Mouse (Mus musculus) ES-Bruce4 (cell line): Measurements from ENCODE around the gene Lpin1. TPM values are rescaled to one million over a fixed set of nuclear protein-coding genes. Genes with fewer than 3 reads are reported as not detected.

Experiments used
- H3K27ac ChIP-seq: 2 replicates; pipeline ENCODE4 v1.5.1; 2012; ENCODE audit warnings: low read length, inconsistent platforms; ENCODE audit not compliant: insufficient read depth
- H3K27me3 ChIP-seq: 2 replicates; pipeline ENCODE4 v1.6.1; 2012; ENCODE audit warnings: mild to moderate bottlenecking, low read length, inconsistent platforms; ENCODE audit not compliant: control insufficient read depth, poor library complexity, insufficient read depth, severe bottlenecking
- H3K36me3 ChIP-seq: 2 replicates; pipeline ENCODE4 v1.6.1; 2012; ENCODE audit warnings: inconsistent platforms, mild to moderate bottlenecking, low read length, moderate library complexity; ENCODE audit not compliant: control insufficient read depth, poor library complexity, insufficient read depth, severe bottlenecking
- H3K4me1 ChIP-seq: one replicate; pipeline ENCODE4 v1.8.1; 2011; ENCODE audit warnings: low read length; ENCODE audit not compliant: control insufficient read depth, insufficient read depth
- H3K4me3 ChIP-seq: 2 replicates; pipeline ENCODE4 v1.5.1; 2011; ENCODE audit warnings: low read depth, mild to moderate bottlenecking, low read length
- H3K9ac ChIP-seq: 2 replicates; pipeline ENCODE4 v1.6.1; 2012; ENCODE audit warnings: low read depth, mild to moderate bottlenecking, inconsistent platforms; ENCODE audit not compliant: poor library complexity, severe bottlenecking
- H3K9me3 ChIP-seq: replicated peaks from 2 replicates; pipeline ENCODE4 v1.6.1; 2012; ENCODE audit warnings: mild to moderate bottlenecking, low read length, inconsistent platforms; ENCODE audit not compliant: control insufficient read depth, poor library complexity, insufficient read depth, severe bottlenecking
- CTCF ChIP-seq: IDR thresholded peaks from one replicate; pipeline ENCODE4 v1.8.1; 2011; ENCODE audit warnings: low read depth, low read length
- EP300 ChIP-seq: IDR thresholded peaks from 2 replicates; pipeline ENCODE4 v1.6.1; 2011; ENCODE audit warnings: low read depth, low read length; ENCODE audit not compliant: insufficient read depth
- POLR2A ChIP-seq: IDR thresholded peaks from one replicate; pipeline ENCODE4 v1.8.1; 2011; ENCODE audit warnings: low read length; ENCODE audit not compliant: insufficient read depth
- polyA plus RNA-seq: library from polyadenylated mRNA; stranded (reverse); fragments of >200 nt; gene quantifications from 2 replicates; pipeline ENCODE4 v1.2.4, GENCODE M21; 2011; ENCODE audit warnings: low read depth; ENCODE audit not compliant: missing spikeins, insufficient read depth, insufficient read length

Gene Lpin1
- polyA plus RNA-seq, 1 experiment = 33.3 TPM

- TF ChIP-seq CTCF (no peak), POLR2A (no peak), EP300 (no peak)
- no peaks in the 10 kb centered on the region for H3K9me3 ChIP-seq
- no peaks in the 10 kb centered on the region for H3K36me3 ChIP-seq
- H3K4me3 ChIP-seq = no peak overlapping the region
- no peak overlapping the region for H3K9ac ChIP-seq
- H3K27ac ChIP-seq = no peak overlapping the region
- H3K27me3 ChIP-seq = no peaks in the 10 kb centered on the region
- H3K4me1 ChIP-seq = no peaks in the 10 kb centered on the region
Observed at GRCm38 (mm10) chr12:16605624-16606023, 5.1 kb downstream of the Lpin1 start.

- TF ChIP-seq CTCF = no peak
- no peak for TF ChIP-seq POLR2A
- no peak for TF ChIP-seq EP300
- H3K9me3 ChIP-seq = no peaks in the 10 kb centered on the region
- no peaks in the 10 kb centered on the region for H3K4me1 ChIP-seq
- H3K4me3 ChIP-seq = no peak overlapping the region
- H3K27ac ChIP-seq = no peak overlapping the region
- no peaks in the 10 kb centered on the region for H3K36me3 ChIP-seq
- H3K27me3 ChIP-seq = no peaks in the 10 kb centered on the region
- H3K9ac ChIP-seq = no peak overlapping the region
Observed at GRCm38 (mm10) chr12:16602271-16602670, 8.5 kb downstream of the Lpin1 start.

DNA sequence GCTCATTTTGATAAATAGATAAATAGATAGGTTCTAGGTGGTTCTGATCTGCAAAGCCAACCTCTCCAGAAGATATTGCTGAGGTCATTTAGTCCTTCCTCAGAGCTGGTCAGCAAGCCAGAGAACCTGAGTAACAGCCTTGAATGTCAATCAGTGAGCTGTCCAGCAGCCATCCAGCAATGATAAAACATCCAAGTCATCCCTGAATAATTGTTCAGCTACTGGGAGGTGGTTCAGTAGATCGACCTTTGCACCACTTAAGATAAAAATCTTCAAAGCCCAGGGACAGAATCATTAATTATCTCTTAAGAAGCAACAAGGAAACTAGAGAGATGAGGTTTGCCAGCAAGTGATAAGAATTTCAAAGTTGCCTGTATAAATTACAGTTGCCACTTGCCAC is 10.4 kb downstream of the Lpin1 start:
- H3K27me3 ChIP-seq = no peaks in the 10 kb centered on the region
- no peaks in the 10 kb centered on the region for H3K36me3 ChIP-seq
- no peak overlapping the region for H3K4me3 ChIP-seq
- no peaks in the 10 kb centered on the region for H3K9me3 ChIP-seq
- TF ChIP-seq POLR2A = no peak
- TF ChIP-seq EP300 = no peak
- no peak for TF ChIP-seq CTCF
- no peak overlapping the region for H3K27ac ChIP-seq
- no peaks in the 10 kb centered on the region for H3K4me1 ChIP-seq
- no peak overlapping the region for H3K9ac ChIP-seq

- Histone ChIP-seq H3K27ac (no peak overlapping the region), H3K9ac (no peak overlapping the region), H3K9me3 (no peaks in the 10 kb centered on the region), H3K4me1 (no peaks in the 10 kb centered on the region), H3K27me3 (no peaks in the 10 kb centered on the region), H3K36me3 (no peaks in the 10 kb centered on the region), H3K4me3 (no peak overlapping the region)
- no peak for TF ChIP-seq EP300
Observed at GRCm38 (mm10) chr12:16599359-16599758, 11.4 kb downstream of the Lpin1 start.

DNA sequence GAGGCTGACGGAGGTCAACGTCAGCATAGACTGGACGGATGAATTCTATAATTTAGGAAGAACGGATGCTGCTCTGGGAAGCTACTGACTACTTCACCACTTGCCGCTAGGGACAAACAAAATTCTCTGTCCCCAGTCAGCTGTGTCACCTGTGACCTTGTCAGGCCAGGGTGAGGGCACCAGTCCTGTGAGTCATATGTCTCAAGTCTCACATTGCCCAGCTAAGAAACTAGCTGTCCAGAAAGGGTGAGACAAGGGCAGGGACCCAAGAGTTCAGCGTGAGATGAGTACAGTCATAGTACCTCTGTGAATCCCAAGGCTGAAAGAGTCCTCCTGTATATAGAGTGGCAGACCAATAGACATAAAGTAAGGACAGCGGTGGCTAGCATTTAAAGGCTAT is 17.0 kb downstream of the Lpin1 start:
- Histone ChIP-seq H3K9ac (no peak overlapping the region), H3K4me3 (no peak overlapping the region), H3K27me3 (no peaks in the 10 kb centered on the region), H3K36me3 (no peaks in the 10 kb centered on the region), H3K27ac (no peak overlapping the region), H3K4me1 (peaks cover 2% of the 10 kb centered on the region), H3K9me3 (no peaks in the 10 kb centered on the region)
- TF ChIP-seq EP300 = no peak
- no peak for TF ChIP-seq CTCF
- TF ChIP-seq POLR2A = no peak

- no peaks in the 10 kb centered on the region for H3K27me3 ChIP-seq
- no peak overlapping the region for H3K4me3 ChIP-seq
- TF ChIP-seq EP300 (no peak), CTCF (no peak), POLR2A (no peak)
- H3K4me1 ChIP-seq = peaks cover 2% of the 10 kb centered on the region
- no peaks in the 10 kb centered on the region for H3K36me3 ChIP-seq
- no peak overlapping the region for H3K27ac ChIP-seq
- H3K9ac ChIP-seq = no peak overlapping the region
- no peaks in the 10 kb centered on the region for H3K9me3 ChIP-seq
Observed at GRCm38 (mm10) chr12:16593014-16593413, 17.8 kb downstream of the Lpin1 start.
